ENCODE assay signal across 20 mouse cellular contexts in the genomic region with DNA sequence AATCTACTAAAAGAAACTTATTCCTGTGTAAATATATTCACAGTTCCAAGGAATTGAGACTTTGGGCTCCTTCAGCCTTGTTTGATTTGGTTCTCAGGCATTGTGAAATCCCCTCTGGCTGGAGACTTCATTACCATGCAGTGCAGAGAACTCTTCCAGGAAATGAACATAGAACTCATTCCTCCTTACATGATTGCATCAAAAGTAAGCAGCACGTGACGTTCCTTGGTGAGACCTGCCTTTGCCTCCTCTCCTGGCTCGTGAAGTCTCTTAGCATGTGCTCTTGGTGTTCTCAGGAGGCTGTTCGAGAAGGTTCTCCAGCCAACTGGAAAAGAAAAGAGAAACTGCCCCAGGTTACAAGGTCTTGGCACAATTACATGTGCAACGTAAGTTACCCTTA. TPM values are rescaled to one million over a fixed set of nuclear protein-coding genes. Genes with fewer than 3 reads are reported as not detected.
DNase-seq lines count a peak whose midpoint lies in the region; ATAC-seq lines count a peak whose summit lies in the region.
"Had no signal": no experiment of that assay in that cellular context is flagged by ENCODE, and none has a peak within 500 bp of the region (broad histone marks: within the 10 kb centered on the region; RNA-seq: fewer than 3 reads in every experiment).

No protein-coding gene starts in this region.

- no peak overlapping the region for H3K4me2 ChIP-seq in hindbrain, embryonic 11.5 days (replicated peaks; ENCODE audit: low read depth, low read length)
- H3K4me2 ChIP-seq: embryonic facial prominence, embryonic 12.5 days; forebrain, embryonic 12.5 days; heart, embryonic 13.5 days; hindbrain, embryonic 14.5 days had no signal

- intact Hi-C loops in heart, postnatal 14 days (cut with DNase I), result no loop called here

- H3K36me3 ChIP-seq in hindbrain, embryonic 11.5 days (ENCODE audit: control insufficient read depth, insufficient read depth, low read length), result peaks cover 16% of the 10 kb centered on the region

- no peak overlapping the region for H3K9ac ChIP-seq in hindbrain, embryonic 11.5 days (ENCODE audit: low read depth, low read length)
- H3K9ac ChIP-seq: embryonic facial prominence, embryonic 12.5 days; forebrain, embryonic 12.5 days; forebrain, postnatal 0 days; heart, embryonic 13.5 days; hindbrain, embryonic 14.5 days had no signal

- H3K4me1 ChIP-seq in hindbrain, embryonic 11.5 days (replicated peaks; ENCODE audit: control insufficient read depth, insufficient read depth, low read length), result no peaks in the 10 kb centered on the region
- H3K4me1 ChIP-seq: embryonic facial prominence, embryonic 12.5 days; forebrain, embryonic 12.5 days; heart, embryonic 13.5 days had no signal

- H3K9me3 ChIP-seq in hindbrain, embryonic 11.5 days (ENCODE audit: control insufficient read depth, low read length), result no peaks in the 10 kb centered on the region
- H3K9me3 ChIP-seq: embryonic facial prominence, embryonic 12.5 days; forebrain, embryonic 12.5 days had no signal

- H3K27me3 ChIP-seq in hindbrain, embryonic 11.5 days (ENCODE audit: control insufficient read depth, insufficient read depth, low read length), result no peaks in the 10 kb centered on the region
- H3K27me3 ChIP-seq: CH12.LX; embryonic facial prominence, embryonic 12.5 days; forebrain, embryonic 12.5 days; heart, embryonic 13.5 days; Patski had no signal

- ATAC-seq in hindbrain, embryonic 11.5 days (ENCODE audit: low FRiP score), result no peak
- ATAC-seq: activated CD4-positive, CD25-positive, alpha-beta regulatory T cell, adult 4 months; forebrain, postnatal 0 days; Patski had no signal

- DNase-seq in heart, adult 11 months, result peak; percentile 59
- no peak for DNase-seq in heart, postnatal 14 days
- peak; percentile 69 to 83 for DNase-seq in lung, adult 18-20 months
- DNase-seq in lung, postnatal 14 days, result peak; percentile 25
- DNase-seq in yolk sac, embryonic 10.5 days (ENCODE audit: low spot score), result peak; percentile 68
- DNase-seq in layer of hippocampus, adult 9-10 months (ENCODE audit: low spot score), result no peak
- DNase-seq in hindbrain, embryonic 11.5 days (ENCODE audit: low spot score), result no peak
- DNase-seq: adrenal gland, adult 8-10 months; cerebellum, adult 11-12 months; cerebellum, adult 9-10 months; cerebellum, postnatal 25 days; forebrain, postnatal 0 days; gastrocnemius, postnatal 14 days had no signal

- 96% methylated on average over 5 of the region's 5 CpGs for WGBS in hindbrain, embryonic 11.5 days

- H3K4me3 ChIP-seq in hindbrain, embryonic 11.5 days (ENCODE audit: low read depth, low read length), result no peak overlapping the region
- H3K4me3 ChIP-seq: embryonic facial prominence, embryonic 12.5 days; forebrain, embryonic 12.5 days; heart, embryonic 13.5 days had no signal

- no peak overlapping the region for H3K27ac ChIP-seq in hindbrain, embryonic 11.5 days (ENCODE audit: low read depth, low read length)
- H3K27ac ChIP-seq: embryonic facial prominence, embryonic 12.5 days; forebrain, embryonic 12.5 days; heart, embryonic 13.5 days; hindbrain, embryonic 14.5 days had no signal

RNA-seq across cellular contexts. Expression of gene Actl6a, which starts 12.2 kb away (rescaled TPM):
- 10 to 100 TPM; 21.2 to 24.9 TPM for total RNA-seq in heart, postnatal 14 days (2021)
- 235 and 239 TPM in 2 replicates for polyA plus RNA-seq in hindbrain, embryonic 11.5 days (2014; fragmentation: Nextera tagmentation; extraction: Ambion mirVana)

RNA-seq across cellular contexts. Expression of gene Ndufb5, which starts 18.5 kb away (rescaled TPM):
- total RNA-seq in heart, postnatal 14 days (2021), result 100 to 1,000 TPM; 768 to 787 TPM
- polyA plus RNA-seq in hindbrain, embryonic 11.5 days (2014; fragmentation: Nextera tagmentation; extraction: Ambion mirVana), result 322 and 328 TPM in 2 replicates

RNA-seq across cellular contexts. Expression of gene Mrpl47, which starts 19.1 kb away (rescaled TPM):
- total RNA-seq in heart, postnatal 14 days (2021), result 10 to 100 TPM; 33.3 to 41.9 TPM
- polyA plus RNA-seq in hindbrain, embryonic 11.5 days (2014; fragmentation: Nextera tagmentation; extraction: Ambion mirVana), result 45.7 and 45.8 TPM in 2 replicates

Comparison
In these comparisons a context has a peak if more than half of its experiments do, and no peak if none do; other contexts are left out.
1. DNase-seq: peak in heart, adult 11 months (single experiment), lung, adult 18-20 months (2 of 2), lung, postnatal 14 days (single experiment) and yolk sac, embryonic 10.5 days (single experiment); none in heart, postnatal 14 days (0 of 2), layer of hippocampus, adult 9-10 months (single experiment) and hindbrain, embryonic 11.5 days (single experiment).